Mouse (Mus musculus) E14TG2a.4 (cell line): ENCODE data around the gene Tmem8b.

ENCODE experiments used
- CTCF ChIP-seq: conservative IDR thresholded peaks from 2 replicates; pipeline ENCODE4 v1.5.1; 2014; ENCODE audit warnings: low read length
- POU5F1 ChIP-seq: IDR thresholded peaks from 2 replicates; pipeline ENCODE4 v1.6.1; 2014; ENCODE audit warnings: low read length, borderline replicate concordance

GRCm38 (mm10) chr4:43694439-43695248 is 25.9 kb downstream of the Tmem8b start:
- TF ChIP-seq CTCF (no peak), POU5F1 (no peak)
